In genomic region chr1:151034993-151035592, GRCm38 (mm10) we compare ENCODE assay signal across 9 mouse cellular contexts. TPM values are rescaled to one million over a fixed set of nuclear protein-coding genes. Genes with fewer than 3 reads are reported as not detected.
DNase-seq lines count a peak whose midpoint lies in the region; ATAC-seq lines count a peak whose summit lies in the region.
"Had no signal": no experiment of that assay in that cellular context is flagged by ENCODE, and none has a peak within 500 bp of the region (broad histone marks: within the 10 kb centered on the region; RNA-seq: fewer than 3 reads in every experiment).

No protein-coding gene starts in this region.

- H3K4me2 ChIP-seq in kidney, embryonic 15.5 days = no peak overlapping the region

- DNase-seq in CD4-positive helper T cell, adult 2 months (ENCODE audit: low read depth, low spot score) = peak; percentile 56
- DNase-seq in adipocyte (ENCODE audit: low spot score) (peak; percentile 75), liver (peak; percentile 64)
- DNase-seq in embryo, embryonic 10.5 days (ENCODE audit: low spot score) = peak; percentile 82
- DNase-seq in heart, adult 9 months (ENCODE audit: low spot score in 2 of 2) = peak; percentile 27 to 65
- peak; percentile 57 to 83 for DNase-seq in spleen, postnatal 4 days (ENCODE audit: low spot score in 2 of 2)

- H3K4me3 ChIP-seq in kidney, embryonic 15.5 days (replicated peaks) = no peak overlapping the region
- H3K4me3 ChIP-seq: erythroblast, embryonic 14.5 days had no signal

- 0 out of 2 replicates have a peak, but pooled peaks cover 2% of the 10 kb centered on the region for H3K27me3 ChIP-seq in kidney, embryonic 15.5 days

- no peaks in the 10 kb centered on the region for H3K36me3 ChIP-seq in kidney, embryonic 15.5 days

- no peaks in the 10 kb centered on the region for H3K9me3 ChIP-seq in kidney, embryonic 15.5 days (replicated peaks)

- no peak overlapping the region for H3K9ac ChIP-seq in kidney, embryonic 15.5 days

- no peak overlapping the region for H3K27ac ChIP-seq in kidney, embryonic 15.5 days

- H3K4me1 ChIP-seq in kidney, embryonic 15.5 days = peaks cover 15% of the 10 kb centered on the region

- peak; percentile 50; the same call in 1 of the 2 replicates for ATAC-seq in kidney, embryonic 15.5 days (replicated peaks; ENCODE audit: low FRiP score)
- 0 out of 2 replicates have a peak, but pooled peaks have one; percentile 77 for ATAC-seq in monocyte, adult 5-6 weeks (replicated peaks; ENCODE audit: insufficient number of reproducible peaks, low FRiP score, low TSS enrichment, poor library complexity, severe bottlenecking)

- WGBS in kidney, embryonic 15.5 days = 0% methylated on average over 5 of the region's 5 CpGs

RNA-seq across cellular contexts. Expression of gene Hmcn1, which starts 41.9 kb away (rescaled TPM):
- 18.0 and 22.5 TPM in 2 replicates for polyA plus RNA-seq in kidney, embryonic 15.5 days (2015; fragmentation: Nextera tagmentation; extraction: Ambion mirVana)
- not detected in 3 replicates for total RNA-seq in monocyte, adult 5-6 weeks (2017)
- polyA plus RNA-seq: erythroblast, embryonic 14.5 days had no signal
